Mouse (Mus musculus): ENCODE results near the gene Plcxd3.

Gene Plcxd3

DNA sequence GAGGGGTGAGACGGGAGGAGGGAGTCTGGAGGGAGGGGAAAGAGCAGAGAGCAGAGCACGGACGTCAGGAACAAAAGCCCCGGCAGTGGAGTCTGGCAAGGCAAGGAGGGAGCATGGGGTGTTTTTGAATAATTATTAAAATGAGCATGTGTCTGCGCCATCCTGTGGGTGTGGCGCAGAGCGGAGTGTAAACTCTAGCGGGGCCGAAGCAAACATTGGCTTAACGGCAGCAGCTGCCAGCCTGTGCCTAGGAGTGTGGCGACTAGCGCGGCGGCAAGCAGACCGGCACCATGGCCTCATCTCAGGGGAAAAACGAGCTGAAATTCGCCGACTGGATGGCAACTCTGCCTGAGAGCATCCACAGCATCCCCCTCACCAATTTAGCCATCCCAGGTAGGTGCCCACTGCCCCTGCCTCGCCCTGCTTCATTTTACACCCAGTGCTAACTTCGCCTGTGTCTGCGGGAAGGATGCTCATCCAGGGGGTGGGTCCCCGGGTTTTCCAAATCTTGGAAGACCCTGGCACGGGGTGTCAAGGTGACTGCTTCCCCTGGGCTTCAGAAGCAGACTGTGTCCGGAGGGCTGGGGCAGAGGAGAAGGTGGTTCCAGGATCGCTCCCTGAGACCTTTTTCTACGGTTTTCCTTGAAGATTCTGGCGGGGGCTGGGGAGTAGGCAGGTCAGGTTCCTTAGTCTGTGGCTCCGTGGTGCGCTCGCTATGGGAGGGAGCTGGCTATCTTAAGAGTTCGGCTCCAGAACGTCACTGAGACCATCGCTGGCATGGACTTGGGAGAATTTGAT, at the start of gene Plcxd3:
Gene Plcxd3, plus strand, starts transcription at position 69 of the 798 bp plus-strand sequence.
- DNase-seq (ENCODE audit: low read depth, low spot score), result no peak

DNA sequence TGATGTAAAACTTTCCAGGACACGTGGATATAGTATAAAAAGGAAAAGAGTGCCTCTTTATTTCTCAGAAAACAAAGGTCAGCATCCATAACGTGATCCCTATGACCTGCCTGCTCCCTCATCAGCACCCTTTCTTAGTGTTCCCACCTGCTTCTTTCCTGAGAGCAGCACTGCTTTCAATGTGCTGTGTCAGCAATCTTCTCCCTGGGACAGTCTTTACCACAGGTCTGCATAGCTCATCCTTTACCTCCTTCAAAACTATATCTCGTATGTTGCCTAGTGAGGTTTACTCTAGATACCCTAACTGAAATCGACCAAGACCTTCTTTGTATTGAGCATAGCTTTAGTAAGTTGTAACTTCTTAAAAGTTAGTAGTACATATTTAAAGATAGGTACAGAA, 43.4 kb upstream of the Plcxd3 start:
- no peak for DNase-seq (ENCODE audit: low read depth, low spot score)

DNA sequence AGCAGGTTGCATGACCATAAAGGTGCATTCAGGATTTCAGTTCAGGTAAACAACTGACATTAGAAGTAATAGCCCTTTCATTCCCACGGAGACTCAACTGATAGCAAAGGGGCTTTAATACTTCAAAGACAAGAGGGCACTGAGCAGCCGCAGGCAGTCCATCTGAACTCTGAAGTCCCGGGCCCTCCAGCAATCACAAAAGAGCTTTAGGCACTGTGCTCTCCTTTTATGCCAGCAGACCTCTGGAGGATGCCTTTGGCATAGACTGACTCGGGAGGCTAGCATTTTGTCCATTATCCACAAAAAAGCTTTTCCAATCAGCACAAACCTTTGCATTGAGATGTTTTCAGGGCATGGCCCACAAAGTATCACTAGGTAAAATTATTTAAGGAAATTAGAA, 33.7 kb upstream of the Plcxd3 start:
- no peak for DNase-seq (ENCODE audit: low read depth, low spot score)

DNA sequence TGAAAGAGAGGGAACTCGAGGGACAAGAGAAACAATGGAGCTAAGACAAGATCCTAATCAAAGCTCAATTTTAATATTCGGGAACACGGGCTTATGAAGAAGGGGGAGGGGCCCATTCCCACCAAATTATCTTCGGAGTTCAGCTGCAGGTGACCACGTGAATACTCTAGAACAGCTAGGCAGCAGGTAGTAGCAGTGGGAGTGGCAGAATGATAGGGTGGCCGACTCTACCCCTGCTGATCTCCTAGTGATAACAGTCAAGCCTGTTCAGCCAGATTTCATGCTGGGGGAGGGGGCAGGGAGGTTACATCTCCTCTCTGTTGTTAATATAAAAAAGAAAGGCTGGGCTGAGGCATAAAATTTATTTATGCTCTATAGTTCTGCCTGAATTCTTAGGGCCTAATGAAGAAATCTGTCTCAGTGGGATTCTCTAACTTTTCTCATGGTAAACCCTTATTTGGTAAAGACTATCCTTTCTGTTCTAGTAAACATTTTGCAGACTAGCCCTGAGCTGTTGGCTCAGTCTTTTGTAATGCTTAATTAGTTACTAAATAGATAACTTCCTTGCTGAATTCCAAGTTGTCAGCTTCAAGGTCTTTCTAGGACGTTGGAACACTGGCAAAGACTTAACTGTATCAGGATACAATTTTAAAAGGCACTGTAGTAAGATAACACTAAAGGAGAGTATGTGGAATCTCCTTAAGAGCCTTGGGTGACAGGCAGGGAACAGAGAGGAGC, 26.3 kb upstream of the Plcxd3 start:
- no peak for DNase-seq (ENCODE audit: low read depth, low spot score)

DNA sequence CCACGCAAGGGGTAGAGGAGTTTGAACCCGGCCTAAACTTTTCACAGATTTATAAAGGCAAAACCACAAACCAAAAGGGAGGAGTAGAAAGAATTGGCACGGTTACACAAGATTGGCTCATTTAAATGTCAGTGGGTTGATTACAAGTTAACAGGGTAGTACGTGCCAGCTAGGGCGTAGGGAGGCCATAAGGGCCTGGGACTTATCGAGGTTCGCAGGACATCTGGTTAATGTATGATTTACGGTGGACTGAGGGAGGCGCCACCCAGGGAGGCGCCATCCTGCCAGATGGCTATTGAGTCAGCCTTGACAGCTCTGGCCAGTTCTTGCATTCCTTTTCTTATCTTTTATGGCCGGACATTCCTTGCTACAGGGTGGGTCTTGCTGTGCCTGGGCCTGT, 18.9 kb upstream of the Plcxd3 start:
- no peak for DNase-seq (ENCODE audit: low read depth, low spot score)

DNA sequence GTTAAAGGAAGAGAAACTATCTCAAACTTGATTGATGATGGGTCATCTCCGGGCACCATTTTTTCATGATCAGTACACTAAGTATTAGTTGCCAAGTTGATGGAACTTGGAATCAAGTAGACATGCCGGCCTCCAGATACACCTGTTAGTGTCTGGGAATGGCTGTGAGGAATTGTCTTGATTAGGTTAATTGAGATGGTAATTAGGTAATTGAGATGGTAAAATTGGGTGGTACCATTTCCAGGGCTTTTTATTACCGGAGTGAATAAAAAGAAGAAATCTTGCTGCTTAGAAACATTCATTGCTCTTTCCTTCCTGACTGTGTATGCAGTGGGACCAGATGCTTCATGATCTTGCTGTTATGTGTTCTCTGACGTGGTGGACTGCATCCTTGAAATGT, 17.6 kb upstream of the Plcxd3 start:
- DNase-seq (ENCODE audit: low read depth, low spot score), result no peak

DNA sequence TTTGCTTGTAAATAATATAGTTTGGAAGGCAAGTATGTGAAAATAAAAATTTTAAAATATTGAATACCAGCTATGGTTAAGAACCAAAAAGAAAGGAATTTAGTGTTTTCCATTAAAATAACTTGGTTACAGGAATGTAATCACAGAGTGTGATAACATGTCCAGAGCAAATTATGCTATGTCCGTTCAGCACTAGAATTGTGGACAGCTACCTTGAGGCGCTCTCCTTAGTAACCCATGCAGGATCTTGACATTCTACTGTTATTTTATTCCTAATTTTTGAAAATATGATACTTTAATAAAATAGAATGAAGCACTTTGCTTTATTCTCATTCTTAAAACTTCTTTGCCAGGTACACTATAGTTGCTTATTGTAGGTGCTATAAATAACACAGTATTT, 7.5 kb upstream of the Plcxd3 start:
- DNase-seq (ENCODE audit: low read depth, low spot score), result no peak

DNA sequence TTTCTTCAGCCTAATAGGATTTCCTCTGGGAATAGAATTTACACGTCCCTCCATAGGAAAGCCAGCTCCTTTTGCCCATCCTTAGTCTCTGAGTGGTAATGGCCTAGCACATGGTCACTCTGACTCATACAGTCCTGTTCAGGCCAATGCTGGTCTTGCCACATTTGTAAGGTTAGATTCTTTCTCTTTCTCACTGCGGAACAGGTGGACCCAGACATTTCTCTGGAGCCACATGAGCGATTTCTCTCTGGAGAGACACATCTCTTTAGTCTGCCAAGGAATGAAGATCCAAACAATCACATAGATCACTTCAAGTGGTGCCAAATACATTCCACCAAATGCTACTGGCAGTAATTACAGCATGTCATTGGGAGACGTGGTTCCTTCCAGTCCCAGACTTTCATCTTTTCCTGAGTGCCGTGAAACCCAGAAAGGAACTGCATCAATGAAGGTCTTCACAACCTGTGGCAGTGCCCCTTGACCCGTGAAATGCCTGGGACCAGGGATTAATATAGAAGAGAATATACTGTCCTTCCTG, 769 bp upstream of the Plcxd3 start:
- no peak for DNase-seq (ENCODE audit: low read depth, low spot score)

DNA sequence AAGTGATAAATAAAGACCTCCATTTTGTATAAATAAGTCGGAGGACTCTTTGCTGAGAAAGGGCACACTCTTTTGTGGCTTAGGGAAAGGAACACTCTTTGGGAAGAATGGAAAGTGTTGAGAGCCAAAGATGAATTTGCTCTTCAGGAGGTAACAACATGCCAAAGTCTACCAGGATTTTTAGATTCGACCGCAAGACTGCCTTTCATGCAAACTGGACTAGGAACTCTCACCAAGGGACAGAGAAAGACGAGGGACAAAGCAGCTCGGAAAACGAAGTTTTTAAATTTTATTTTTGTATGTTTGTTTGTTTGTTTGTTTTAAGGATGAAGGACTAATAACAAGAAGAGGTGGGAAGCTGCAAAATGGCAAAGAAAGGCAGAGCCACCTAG, 264 bp upstream of the Plcxd3 start:
- no peak for DNase-seq (ENCODE audit: low read depth, low spot score)

DNA sequence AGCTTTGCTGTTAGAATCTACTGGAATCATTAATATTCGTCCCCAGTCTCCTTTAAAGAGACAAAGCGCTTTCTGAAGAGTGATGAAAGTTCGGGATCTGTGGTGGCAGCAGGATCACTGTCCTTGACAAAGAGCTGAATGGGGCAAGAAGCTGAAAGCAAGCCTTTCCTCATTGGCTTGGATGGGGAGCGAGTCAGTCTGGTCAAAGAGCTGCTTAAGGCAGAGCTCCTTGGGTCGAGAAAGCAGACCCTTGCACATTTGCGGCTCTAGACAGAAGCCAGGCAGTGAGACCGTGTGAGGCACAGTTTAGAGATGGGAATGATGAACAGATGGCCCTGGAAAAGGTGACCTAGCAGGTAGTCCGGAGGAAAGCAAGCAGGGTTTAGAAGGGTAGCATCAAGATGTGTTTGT, 935 bp downstream of the Plcxd3 start:
- no peak for DNase-seq (ENCODE audit: low read depth, low spot score)

DNA sequence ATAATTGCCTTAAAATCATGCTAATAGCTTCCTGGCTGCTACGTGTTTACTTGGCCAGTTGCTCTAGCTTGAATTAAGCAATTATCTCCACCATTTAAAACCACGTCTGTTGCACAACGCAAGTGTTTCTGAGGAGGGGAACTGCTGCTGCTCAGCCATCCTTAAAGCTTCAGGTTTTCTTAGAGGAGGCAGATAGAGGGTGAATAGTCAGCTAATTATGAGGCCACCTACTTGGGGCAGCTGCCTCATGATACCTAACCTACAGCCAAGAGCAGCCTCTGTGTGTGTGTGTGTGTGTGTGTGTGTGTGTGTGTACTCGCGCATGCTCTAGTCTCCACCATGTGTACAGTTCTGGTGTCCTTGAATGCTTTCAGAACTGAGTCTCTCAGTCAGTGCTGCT, 3.5 kb downstream of the Plcxd3 start:
- DNase-seq (ENCODE audit: low read depth, low spot score), result no peak

DNA sequence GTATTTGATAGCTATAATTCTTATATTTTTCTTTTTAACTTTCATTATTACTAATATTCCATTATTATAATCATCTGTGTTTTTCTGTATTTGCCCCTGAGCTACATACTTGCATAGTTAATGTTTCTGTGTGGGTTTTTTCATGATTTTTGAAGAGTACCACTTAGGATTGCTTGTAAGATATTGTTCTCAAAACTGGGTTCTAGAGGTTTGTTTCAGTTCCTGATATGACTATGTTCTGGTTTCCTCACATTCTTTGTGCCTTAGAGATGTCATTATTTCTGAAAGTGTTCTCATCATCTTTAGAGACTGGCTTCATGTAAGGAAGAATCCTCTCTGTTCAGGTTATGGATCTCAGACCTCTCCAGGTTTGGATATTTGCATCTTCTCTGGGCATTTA, 12.5 kb downstream of the Plcxd3 start:
- no peak for DNase-seq (ENCODE audit: low read depth, low spot score)

DNA sequence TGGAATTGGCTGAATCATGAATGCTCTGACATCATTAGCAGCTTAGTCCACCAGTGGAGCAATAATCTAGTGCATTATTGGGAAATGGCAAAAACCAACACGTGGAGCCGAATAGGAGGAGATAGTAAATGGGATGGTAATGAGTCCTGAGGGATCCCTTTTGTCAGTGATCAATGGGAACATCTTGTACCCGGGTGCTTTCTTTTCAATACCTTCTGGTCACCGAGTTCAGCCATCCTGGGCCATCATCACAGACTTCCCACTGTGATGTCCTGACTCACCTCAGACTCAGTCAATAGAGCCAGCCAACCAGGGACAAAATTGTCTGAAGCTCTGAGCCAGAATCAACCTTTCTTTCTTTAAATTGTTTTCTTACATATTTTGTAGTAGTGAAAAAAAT, 24.8 kb downstream of the Plcxd3 start:
- no peak for DNase-seq (ENCODE audit: low read depth, low spot score)

DNA sequence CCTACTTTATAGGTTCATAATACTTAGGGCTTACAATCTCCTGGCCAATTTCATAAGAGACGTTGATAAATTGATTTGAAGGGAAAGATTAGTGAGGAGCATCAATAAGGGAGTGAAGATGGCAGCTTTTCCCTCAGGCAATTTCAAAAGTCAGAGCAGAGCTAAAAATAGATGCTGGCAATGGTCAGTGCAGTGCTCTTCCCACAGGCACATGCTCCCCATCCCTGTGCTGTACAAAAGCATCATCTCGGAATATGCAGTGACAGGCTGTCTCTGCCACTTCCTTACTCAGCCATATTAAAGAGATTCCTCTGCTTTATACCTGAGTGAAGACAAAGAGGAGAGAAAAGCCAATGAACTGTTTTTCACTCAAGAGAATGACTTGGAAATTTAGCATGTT, 36.0 kb downstream of the Plcxd3 start:
- no peak for DNase-seq (ENCODE audit: low read depth, low spot score)

DNA sequence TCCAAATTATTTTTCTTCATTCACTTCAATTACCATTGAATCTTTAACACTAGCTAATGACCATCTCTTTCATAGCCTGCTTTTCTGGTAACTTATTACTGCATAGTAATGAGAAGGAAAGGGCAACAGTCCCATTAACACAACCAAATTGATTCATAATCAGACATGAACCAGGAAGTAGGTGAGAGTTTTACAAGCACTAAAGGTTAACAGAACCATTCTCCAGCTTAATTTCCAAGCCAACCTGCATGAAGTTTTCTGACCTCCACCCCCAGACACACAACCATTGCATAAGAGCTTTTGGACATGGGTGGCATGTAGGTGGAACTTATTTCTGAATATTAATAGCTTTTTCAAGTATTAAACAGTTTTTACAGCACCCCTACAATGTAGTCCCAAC, 64.8 kb downstream of the Plcxd3 start:
- no peak for DNase-seq (ENCODE audit: low read depth, low spot score)

DNA sequence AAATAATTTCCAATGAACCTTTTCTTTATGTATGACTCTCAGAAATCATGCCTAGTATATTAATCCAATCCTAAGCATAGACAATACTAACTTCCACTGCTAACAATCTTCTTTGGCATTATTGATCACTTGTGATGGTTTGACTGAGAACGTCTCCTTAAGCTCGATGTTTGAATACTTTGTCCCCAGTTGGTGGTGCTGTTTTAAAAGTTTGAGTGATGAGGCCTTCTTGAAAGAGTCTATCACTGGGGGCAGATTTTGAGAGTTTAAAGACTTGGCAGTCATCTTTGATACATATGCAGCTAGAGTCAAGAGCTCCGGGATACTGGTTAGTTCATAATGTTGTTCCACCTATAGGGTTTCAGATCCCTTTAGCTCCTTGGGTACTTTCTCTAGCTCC, 120.9 kb downstream of the Plcxd3 start:
- DNase-seq (ENCODE audit: low read depth, low spot score), result no peak

DNA sequence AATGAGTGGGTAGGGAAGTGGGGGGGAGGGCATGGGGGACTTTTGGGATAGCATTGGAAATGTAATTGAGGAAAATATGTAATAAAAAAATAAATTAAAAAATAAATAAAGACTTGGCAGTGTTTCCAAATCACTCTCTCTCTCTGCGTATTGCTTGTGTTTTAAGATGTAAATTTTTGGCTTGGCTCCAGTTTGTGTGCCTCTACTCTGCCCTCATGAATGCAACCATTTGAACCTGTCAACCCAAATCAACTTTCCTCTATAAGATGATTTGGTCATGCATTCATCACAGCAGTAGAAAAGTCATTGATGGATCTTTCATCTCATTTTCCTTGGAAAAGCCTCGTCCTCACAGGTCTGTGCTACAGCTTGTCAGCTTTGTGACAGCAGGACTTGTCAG, 121.7 kb downstream of the Plcxd3 start:
- no peak for DNase-seq (ENCODE audit: low read depth, low spot score)

DNA sequence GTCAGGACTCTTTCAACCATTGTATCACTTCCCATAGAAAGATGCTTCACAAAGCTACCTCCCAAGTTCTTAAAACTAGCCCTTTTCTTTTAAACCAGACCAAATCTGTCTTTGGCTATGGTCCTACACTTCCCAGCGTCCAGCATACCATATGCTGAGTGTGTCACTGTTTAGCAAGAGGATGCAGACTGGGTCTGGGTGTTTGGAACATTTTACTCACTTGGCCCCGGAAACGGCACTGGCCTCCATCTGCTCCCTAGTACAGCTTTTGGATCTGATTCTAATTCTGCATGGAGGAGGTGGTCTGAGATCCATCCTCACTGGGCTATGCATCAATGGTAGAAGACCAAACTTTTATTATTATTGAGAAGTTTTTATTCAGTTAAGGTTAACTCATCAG, 122.7 kb downstream of the Plcxd3 start:
- no peak for DNase-seq (ENCODE audit: low read depth, low spot score)

DNA sequence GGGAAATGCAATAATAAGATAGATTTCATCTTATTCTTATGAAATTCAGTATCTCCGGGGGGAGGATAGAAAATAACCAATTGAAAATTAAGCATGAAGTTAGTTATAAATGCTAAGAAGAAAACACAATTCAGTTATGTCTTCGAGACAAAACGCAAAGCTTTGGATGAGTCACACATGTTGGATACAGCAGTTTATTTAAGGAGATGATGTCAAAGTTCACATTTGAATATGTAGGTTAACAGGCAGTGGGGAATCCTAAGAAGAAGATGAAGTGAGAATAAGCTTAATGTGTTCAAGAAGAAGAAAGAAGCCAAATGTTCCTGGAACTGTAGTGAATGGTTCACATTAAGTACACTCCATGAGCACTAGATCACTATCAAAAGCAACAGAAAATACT, 128.1 kb downstream of the Plcxd3 start:
- no peak for DNase-seq (ENCODE audit: low read depth, low spot score)

DNA sequence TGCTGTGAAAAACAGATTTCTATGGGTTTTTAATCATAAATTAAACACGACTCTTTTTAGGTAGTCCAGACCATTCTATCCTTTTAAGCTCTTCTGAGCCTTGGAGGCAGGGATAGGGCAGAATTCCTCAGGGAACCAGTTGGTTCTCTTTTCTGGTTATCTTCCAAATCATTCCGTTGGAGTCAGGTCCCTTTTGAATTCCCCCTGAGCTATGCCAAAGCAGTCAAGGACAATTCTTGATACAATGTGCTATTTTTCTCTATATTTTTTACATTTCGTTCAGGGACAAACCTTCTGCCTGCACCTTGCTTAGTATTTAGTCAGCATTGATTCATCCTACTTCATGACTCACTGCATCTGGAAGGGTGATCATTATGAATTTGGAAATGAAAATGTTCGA, 128.5 kb downstream of the Plcxd3 start:
- DNase-seq (ENCODE audit: low read depth, low spot score), result no peak

DNA sequence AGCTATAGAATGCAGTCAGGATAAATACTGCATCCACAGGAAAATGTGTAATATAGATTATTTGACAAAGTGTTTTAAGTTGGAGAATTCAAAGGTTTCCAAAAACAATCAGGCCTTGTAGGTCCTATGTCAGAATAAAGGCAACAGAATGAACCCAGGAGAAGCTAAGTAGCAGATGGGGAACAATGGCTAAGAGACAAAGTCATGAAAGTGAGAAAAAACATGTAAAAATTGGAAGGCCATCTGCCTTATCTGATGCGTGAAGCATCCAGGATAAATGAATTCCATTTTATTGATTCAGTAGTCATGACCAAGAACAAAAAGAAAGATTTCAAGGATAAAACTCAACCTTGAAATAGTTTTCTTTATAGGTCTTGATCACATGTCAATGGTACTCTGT, 139.4 kb downstream of the Plcxd3 start:
- no peak for DNase-seq (ENCODE audit: low read depth, low spot score)

DNA sequence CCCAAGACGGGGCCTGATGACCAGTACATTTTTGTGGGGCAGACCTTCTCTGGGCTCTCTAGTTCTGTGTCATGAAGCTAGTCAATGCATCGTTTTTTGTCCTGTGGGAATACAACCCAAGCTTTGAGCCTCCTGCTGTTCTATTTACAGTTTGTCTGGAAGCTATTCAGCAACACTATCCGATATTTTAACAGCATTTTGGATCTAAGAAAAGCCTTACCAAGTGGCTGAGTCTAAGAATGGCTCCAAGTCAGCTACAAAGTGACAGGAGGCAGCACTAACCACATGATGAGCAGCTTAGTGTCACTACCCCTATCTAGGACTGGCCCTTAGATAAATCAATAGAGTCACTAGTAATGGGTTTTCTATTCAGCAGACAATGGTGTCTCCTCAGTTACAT, 149.3 kb downstream of the Plcxd3 start:
- no peak for DNase-seq (ENCODE audit: low read depth, low spot score)

DNA sequence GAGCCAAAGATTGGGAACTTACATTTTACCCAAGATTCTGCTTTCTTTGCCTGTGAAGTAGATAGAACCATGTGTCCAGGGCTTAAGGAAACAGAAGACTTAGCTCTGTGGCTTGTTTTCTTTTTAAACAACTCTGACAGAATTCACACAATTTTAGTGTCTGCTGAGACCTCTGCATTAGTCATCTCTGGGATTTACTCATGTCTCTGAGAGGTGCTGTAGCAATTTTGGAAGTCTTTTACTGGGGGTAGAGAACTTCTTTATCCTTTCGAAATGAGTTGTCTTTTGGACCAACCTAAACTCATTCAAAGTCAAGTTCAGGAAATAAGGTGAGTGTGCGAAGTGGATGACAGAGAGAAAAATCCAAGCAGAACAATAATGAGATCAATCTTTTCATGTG, 158.4 kb downstream of the Plcxd3 start:
- DNase-seq (ENCODE audit: low read depth, low spot score), result no peak
